Mouse (Mus musculus) midbrain, embryonic 11.5 days (tissue): ENCODE data around the gene Akirin2. TPM values are rescaled to one million over a fixed set of nuclear protein-coding genes. Genes with fewer than 3 reads are reported as not detected.

Source experiments
- ATAC-seq: fragments of 200-750 bp; cut with Nextera tagmentation; 2 replicates; pipeline ENCODE4 v1.8.0; 2017; ENCODE audit warnings: moderate TSS enrichment, moderate library complexity; ENCODE audit not compliant: low FRiP score
- DNase-seq: peaks from one replicate; pipeline ENCODE4 v3.0.0; 2015; ENCODE audit warnings: low spot score; ENCODE audit errors: missing footprints
- H3K27ac ChIP-seq: fragments of 300-500 bp; sonication (generic); 2 replicates; pipeline ENCODE4 v1.5.1; 2014; ENCODE audit warnings: low read depth, low read length
- H3K27me3 ChIP-seq: fragments of 300-500 bp; sonication (generic); 2 replicates; pipeline ENCODE4 v1.6.1; 2014; ENCODE audit warnings: mild to moderate bottlenecking, low read length, moderate library complexity, mixed read lengths; ENCODE audit not compliant: control insufficient read depth, insufficient read depth
- H3K36me3 ChIP-seq: fragments of 300-500 bp; sonication (generic); 2 replicates; pipeline ENCODE4 v1.6.1; 2014; ENCODE audit warnings: mild to moderate bottlenecking, low read length, moderate library complexity, mixed read lengths; ENCODE audit not compliant: control insufficient read depth, insufficient read depth
- H3K4me1 ChIP-seq: fragments of 300-500 bp; sonication (generic); 2 replicates; pipeline ENCODE4 v1.6.1; 2014; ENCODE audit warnings: low read length; ENCODE audit not compliant: control insufficient read depth, insufficient read depth
- H3K4me2 ChIP-seq: fragments of 300-500 bp; sonication (generic); 2 replicates; pipeline ENCODE4 v1.6.1; 2014; ENCODE audit warnings: mild to moderate bottlenecking, moderate library complexity
- H3K4me3 ChIP-seq: fragments of 300-500 bp; sonication (generic); 2 replicates; pipeline ENCODE4 v1.5.1; 2014; ENCODE audit warnings: low read depth, low read length
- H3K9ac ChIP-seq: fragments of 300-500 bp; sonication (generic); 2 replicates; pipeline ENCODE4 v1.6.1; 2014; ENCODE audit warnings: low read length
- H3K9me3 ChIP-seq: fragments of 300-500 bp; sonication (generic); 2 replicates; pipeline ENCODE4 v1.6.1; 2016; ENCODE audit warnings: low read length; ENCODE audit not compliant: control insufficient read depth
- WGBS: fragments of 180-500 bp; shearing (Covaris S2); extraction: QIAGEN DNeasy Blood & Tissue Kit; methylation state at CpG from one replicate; pipeline ENCODE4 v1.1.7; 2014; 5-methylcytosine and 5-hydroxymethylcytosine counted together
- polyA plus RNA-seq: library from polyadenylated mRNA; unstranded; fragments of >200 nt; fragmentation: Nextera tagmentation; extraction: Ambion mirVana; gene quantifications from 2 replicates; pipeline ENCODE4 v1.2.1, GENCODE M21; 2014

The Akirin2 gene
- polyA plus RNA-seq, 1 experiment from 2014 or later: 100.0 TPM

DNA sequence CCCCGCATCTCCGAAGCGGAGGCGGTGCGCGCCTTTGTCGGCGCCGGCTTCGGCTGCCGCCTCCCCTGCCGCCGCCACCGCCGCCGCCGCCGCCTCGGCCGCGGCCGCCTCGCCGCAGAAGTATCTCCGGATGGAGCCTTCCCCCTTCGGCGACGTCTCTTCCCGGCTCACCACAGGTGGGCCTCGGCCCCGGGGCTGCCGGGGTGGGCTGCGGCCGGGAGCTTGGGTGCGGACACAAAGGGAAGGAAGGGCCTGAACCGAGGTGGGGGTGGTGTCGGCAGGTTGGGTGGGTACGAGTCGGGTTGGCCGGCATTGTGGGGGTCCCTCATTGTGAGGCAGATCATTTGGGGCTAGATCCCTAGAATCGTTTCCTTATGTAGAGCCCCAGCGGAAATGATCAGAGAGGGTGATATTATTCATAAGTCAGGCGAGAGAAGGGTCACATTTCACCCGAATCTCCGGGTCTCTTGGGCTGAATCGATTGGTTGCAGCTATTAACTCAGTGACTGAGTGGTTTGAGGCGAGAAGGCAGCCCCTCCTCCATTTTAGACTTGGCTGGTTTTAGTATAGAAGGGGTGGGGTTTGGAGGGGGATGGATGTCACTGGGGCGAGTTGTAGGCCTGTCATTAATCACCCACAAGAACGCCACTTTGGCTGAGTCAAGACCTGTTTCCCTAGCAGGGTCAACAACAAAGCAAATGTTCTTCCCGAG lies 517 bp downstream of the Akirin2 start:
- Histone ChIP-seq H3K9me3 (no peaks in the 10 kb centered on the region), H3K27me3 (no peaks in the 10 kb centered on the region), H3K4me2 (peak overlapping the region; percentile 72), H3K9ac (peak overlapping the region; percentile 98), H3K4me3 (peak overlapping the region; percentile 99), H3K27ac (peak overlapping the region; percentile 81), H3K36me3 (no peaks in the 10 kb centered on the region), H3K4me1 (peaks cover 15% of the 10 kb centered on the region; the same call in 1 of the 2 replicates)
- DNase-seq: peak; percentile 95
- peak; percentile 74 for ATAC-seq
- under 1% methylated on average over 50 of the region's 50 CpGs for WGBS

DNA sequence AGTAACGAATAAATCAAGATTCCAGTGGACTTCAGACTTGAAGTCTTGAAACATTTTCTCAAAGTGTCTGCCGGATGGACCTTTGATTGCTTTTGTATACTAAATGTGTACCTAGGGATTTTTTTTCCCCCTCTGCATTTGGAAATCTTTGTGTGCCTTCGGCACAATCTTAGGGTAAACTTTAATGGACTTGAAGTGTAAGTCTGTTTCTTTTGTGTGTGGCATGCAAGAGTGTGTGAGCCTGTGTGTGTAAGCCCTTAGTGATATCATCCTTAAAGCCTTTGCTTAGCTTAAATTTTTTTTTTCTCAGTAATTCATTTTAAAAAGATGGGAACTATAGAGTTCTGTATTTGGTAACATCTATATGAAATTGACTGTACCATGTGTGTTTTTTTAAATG lies 1.2 kb downstream of the Akirin2 start:
- Histone ChIP-seq H3K4me1 (peaks cover 17% of the 10 kb centered on the region; the same call in 1 of the 2 replicates), H3K9me3 (no peaks in the 10 kb centered on the region), H3K36me3 (no peaks in the 10 kb centered on the region), H3K4me2 (peak overlapping the region; percentile 72), H3K27me3 (no peaks in the 10 kb centered on the region), H3K27ac (no peak overlapping the region), H3K9ac (peak overlapping the region; percentile 98; the same call in 1 of the 2 replicates), H3K4me3 (peak overlapping the region; percentile 99)
- no peak for DNase-seq
- no peak for ATAC-seq
- WGBS: 45% methylated on average over 3 of the region's 3 CpGs

GRCm38 (mm10) chr4:34554596-34554995 lies 3.9 kb downstream of the Akirin2 start:
- H3K4me1 ChIP-seq: peaks cover 17% of the 10 kb centered on the region; the same call in 1 of the 2 replicates
- no peak overlapping the region for H3K4me2 ChIP-seq

GRCm38 (mm10) chr4:34555604-34556003 lies 4.9 kb downstream of the Akirin2 start:
- Histone ChIP-seq H3K36me3 (no peaks in the 10 kb centered on the region), H3K4me3 (no peak overlapping the region), H3K27me3 (no peaks in the 10 kb centered on the region), H3K9ac (no peak overlapping the region), H3K9me3 (no peaks in the 10 kb centered on the region), H3K27ac (no peak overlapping the region), H3K4me2 (no peak overlapping the region), H3K4me1 (peaks cover 17% of the 10 kb centered on the region; the same call in 1 of the 2 replicates)
- ATAC-seq (no peak), DNase-seq (peak; percentile 72)
- 96% methylated on average over 3 of the region's 3 CpGs for WGBS

More at GRCm38 (mm10) chr4:34554596-34554995, 3.9 kb downstream of the Akirin2 start:
- Histone ChIP-seq H3K36me3 (no peaks in the 10 kb centered on the region), H3K27ac (no peak overlapping the region), H3K9me3 (no peaks in the 10 kb centered on the region), H3K27me3 (no peaks in the 10 kb centered on the region), H3K4me3 (no peak overlapping the region), H3K9ac (no peak overlapping the region)
- no peak for ATAC-seq
- peak; percentile 71 for DNase-seq
- WGBS: 54% methylated on average over 1 of the region's 1 CpGs

GRCm38 (mm10) chr4:34556183-34556582 lies 5.4 kb downstream of the Akirin2 start:
- no peak overlapping the region for H3K4me3 ChIP-seq
- ATAC-seq (no peak), DNase-seq (no peak)
- no peaks in the 10 kb centered on the region for H3K36me3 ChIP-seq
- no peaks in the 10 kb centered on the region for H3K9me3 ChIP-seq
- H3K9ac ChIP-seq: no peak overlapping the region
- peaks cover 17% of the 10 kb centered on the region; the same call in 1 of the 2 replicates for H3K4me1 ChIP-seq
- no peak overlapping the region for H3K4me2 ChIP-seq
- no peaks in the 10 kb centered on the region for H3K27me3 ChIP-seq
- no peak overlapping the region for H3K27ac ChIP-seq

GRCm38 (mm10) chr4:34560971-34561370 lies 10.2 kb downstream of the Akirin2 start:
- Histone ChIP-seq H3K36me3 (peaks cover 4% of the 10 kb centered on the region), H3K27me3 (no peaks in the 10 kb centered on the region), H3K27ac (no peak overlapping the region), H3K4me2 (no peak overlapping the region), H3K9me3 (no peaks in the 10 kb centered on the region), H3K4me1 (peaks cover 4% of the 10 kb centered on the region; the same call in 1 of the 2 replicates), H3K9ac (no peak overlapping the region), H3K4me3 (no peak overlapping the region)
- DNase-seq (no peak), ATAC-seq (peak; percentile 70; the same call in 1 of the 2 replicates)
- 54% methylated on average over 4 of the region's 4 CpGs for WGBS

DNA sequence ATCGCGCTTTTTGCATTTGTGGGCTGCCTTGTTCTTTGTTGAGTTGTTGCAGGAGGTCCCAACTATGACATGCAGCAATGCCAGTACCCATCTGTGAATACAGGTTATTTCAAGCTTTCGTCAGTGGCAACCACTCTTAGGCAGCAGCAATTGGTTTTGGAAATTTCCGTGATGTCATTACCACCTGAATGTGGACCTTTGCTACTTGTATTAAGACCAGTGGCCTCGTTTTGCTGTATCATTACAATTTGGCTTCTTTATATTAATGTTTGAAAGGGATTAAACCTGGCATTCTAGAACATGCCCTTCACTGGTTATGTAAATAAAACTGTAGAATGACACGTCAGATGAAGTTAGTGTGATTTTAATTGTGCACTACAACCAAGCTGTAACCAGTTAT lies 15.5 kb downstream of the Akirin2 start:
- no peak for DNase-seq
- 93% methylated on average over 6 of the region's 6 CpGs for WGBS

GRCm38 (mm10) chr4:34572876-34573275 lies 22.1 kb downstream of the Akirin2 start:
- no peak overlapping the region for H3K9ac ChIP-seq
- no peak overlapping the region for H3K27ac ChIP-seq
- H3K4me2 ChIP-seq: no peak overlapping the region
- peaks cover 15% of the 10 kb centered on the region; the same call in 1 of the 2 replicates for H3K36me3 ChIP-seq
- DNase-seq: no peak
- no peak for ATAC-seq
- no peaks in the 10 kb centered on the region for H3K4me1 ChIP-seq
- no peak overlapping the region for H3K4me3 ChIP-seq
- no peaks in the 10 kb centered on the region for H3K9me3 ChIP-seq
- H3K27me3 ChIP-seq: no peaks in the 10 kb centered on the region
- 87% methylated on average over 2 of the region's 2 CpGs for WGBS

More for the DNA sequence above, 15.5 kb downstream of the Akirin2 start:
- Histone ChIP-seq H3K4me3 (no peak overlapping the region), H3K27me3 (no peaks in the 10 kb centered on the region), H3K4me1 (no peaks in the 10 kb centered on the region), H3K9me3 (no peaks in the 10 kb centered on the region), H3K4me2 (no peak overlapping the region), H3K27ac (no peak overlapping the region), H3K36me3 (peaks cover 4% of the 10 kb centered on the region), H3K9ac (no peak overlapping the region)
- ATAC-seq: no peak

DNA sequence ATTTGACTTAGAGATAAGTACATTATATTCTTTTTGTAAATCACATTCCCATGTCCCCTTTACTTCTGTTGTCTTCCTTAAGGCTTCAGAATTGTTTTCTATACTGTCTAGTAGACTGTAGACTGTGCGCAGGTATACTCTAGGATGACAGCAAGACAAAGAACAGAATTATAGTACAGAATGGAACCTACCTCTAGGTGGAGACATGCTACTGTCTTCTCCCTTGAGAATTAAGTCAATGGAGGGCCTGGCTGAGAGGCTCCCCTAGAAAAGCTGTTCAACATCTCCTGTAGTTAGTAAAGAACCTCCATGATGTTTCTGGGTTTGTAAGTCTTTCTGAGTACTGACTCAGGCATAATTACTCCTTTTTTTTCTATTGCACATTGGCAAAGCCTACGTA lies 26.3 kb downstream of the Akirin2 start:
- peaks cover 15% of the 10 kb centered on the region; the same call in 1 of the 2 replicates for H3K36me3 ChIP-seq
- no peaks in the 10 kb centered on the region for H3K4me1 ChIP-seq
- no peaks in the 10 kb centered on the region for H3K9me3 ChIP-seq
- no peak overlapping the region for H3K4me2 ChIP-seq
- DNase-seq (no peak), ATAC-seq (no peak)
- H3K27me3 ChIP-seq: no peaks in the 10 kb centered on the region
- no peak overlapping the region for H3K27ac ChIP-seq
- no peak overlapping the region for H3K9ac ChIP-seq
- no peak overlapping the region for H3K4me3 ChIP-seq
- 93% methylated on average over 2 of the region's 2 CpGs for WGBS
